Mouse (Mus musculus): ENCODE results near the gene Aknad1.

GRCm38 (mm10) chr3:108689979-108690378 is 49.5 kb upstream of the Aknad1 start:
- TF ChIP-seq CTCF (IDR thresholded peaks at IDR 0.05; ENCODE audit: low read depth) (no peak), EP300 (optimal IDR thresholded peaks at IDR 0.05) (no peak)

Measured in stomach, postnatal 0 days (tissue).